Mouse (Mus musculus): ENCODE results near the gene F5.
A peak's percentile ranks its signal among the peaks of the same experiment; 100 is the strongest.
"Not testable (repeated sequence)": the region's sequence is repeated elsewhere in the genome, so short reads cannot be mapped to it uniquely, and the experiment has no call there.

Gene F5

DNA sequence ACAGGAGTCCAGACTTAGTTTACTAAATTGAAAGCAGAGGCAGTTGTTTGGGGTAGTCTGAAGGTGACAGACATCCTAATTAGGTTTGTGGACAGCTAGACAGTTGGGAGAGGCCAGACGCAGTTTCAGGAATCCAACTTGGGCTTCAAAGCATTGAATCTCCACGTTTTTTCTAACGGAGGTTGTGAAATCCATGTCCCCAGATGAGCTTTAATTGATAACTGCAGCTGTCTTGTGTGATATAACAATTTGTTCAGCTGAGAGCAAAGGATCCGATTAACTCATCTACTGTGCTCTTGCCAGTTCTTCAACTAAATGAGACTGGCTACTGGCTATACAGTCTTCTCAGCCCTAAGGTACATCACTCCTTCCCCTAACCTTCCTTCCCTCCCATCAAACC, 6.9 kb downstream of the F5 start:
- no peak for DNase-seq (ENCODE audit: low spot score in 2 of 2)

DNA sequence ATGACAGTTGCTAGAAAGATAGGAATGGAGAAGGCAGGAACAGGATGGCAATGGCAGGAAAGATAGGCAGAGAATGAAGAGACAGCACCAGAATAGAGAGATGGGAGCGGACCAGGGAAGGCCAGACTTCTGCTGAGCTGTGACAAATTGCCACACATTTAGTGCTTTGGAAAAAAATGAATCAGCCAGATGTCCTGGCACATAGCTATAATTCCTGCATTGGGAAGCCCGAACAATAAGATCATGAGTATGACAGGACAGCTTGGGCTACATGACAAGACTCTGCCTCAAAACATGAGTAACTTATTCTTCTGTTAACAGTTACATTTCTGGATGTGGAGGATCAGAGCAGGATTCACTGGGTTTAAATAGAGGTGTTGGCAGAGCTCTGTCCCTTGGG, 8.1 kb downstream of the F5 start:
- DNase-seq (ENCODE audit: low spot score in 2 of 2): no peak

DNA sequence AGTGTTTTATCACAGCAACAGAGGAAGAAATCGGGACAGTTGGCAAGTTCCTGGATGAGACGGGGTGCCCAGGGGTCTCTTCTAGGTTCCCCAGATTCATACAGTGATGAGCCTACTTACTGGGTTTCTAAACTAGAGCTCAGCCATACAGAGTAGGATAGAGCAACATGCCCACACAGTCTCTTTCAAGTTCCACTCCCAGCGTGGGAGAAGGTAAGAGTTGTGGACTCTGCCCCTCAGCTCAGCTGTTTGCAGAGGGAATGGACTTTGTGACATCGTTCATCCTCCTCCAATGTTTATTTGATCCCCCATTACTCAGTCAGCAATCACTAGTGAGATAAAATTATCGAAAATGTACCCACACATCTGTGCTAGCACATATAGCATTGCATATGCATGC, 11.1 kb downstream of the F5 start:
- DNase-seq (ENCODE audit: low spot score in 2 of 2): no peak

DNA sequence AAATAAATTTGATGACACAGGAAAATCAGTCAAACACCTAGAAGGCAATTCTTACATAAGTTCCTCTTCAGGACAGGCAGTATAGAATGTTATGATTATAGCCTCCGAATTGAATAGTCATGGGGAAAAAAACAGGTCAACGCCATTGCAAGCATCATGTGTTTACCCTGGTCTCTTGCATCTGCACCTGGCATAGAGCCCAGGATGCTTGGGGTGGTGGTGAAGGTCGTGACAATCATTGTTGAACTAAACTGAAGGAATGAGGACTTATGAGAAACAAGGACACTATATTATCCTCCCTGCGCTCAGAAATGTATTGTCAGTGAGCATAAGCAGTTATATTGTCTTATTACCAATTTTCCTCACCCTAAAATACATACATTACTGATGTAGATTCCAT, 17.2 kb downstream of the F5 start:
- DNase-seq (ENCODE audit: low spot score in 2 of 2): no peak

DNA sequence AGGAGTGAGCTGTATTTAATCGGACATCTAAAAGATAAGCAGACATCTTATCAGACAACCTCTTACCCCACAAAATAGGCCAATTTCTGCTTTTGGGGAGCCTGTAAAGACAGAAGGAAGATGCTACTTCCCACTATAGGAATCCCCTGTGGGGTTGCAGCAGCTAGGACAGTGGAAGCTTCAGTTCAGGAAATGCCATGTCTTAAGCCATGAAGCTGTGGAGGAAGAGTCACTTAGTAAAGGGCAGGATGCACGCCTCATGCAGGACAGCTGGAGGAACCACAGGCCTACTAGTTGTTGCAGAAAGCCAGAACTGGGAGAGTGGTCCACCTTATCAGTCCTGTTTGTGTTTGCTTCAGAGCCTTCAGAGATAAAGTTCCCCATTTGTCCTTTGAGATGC, 18.8 kb downstream of the F5 start:
- DNase-seq (ENCODE audit: low spot score in 2 of 2): no peak

DNA sequence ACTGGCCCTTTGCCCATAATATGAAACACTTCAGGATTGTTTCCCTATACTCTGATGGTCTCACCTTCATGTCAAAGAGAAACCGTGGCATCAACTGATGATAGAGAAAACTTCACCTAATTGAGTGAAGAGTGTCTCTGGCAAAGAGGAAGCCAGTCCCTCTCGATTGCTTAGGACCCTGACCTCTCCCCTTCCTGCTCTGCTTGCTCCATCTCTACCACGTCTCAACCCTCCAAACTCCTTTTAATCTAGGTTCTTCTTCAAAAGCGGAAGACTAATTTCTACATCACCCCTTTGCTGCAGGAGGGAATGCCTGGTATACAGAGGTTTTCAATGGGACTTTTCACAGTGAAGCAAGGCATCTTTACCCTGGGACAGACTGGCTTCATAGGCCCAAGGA, 21.5 kb downstream of the F5 start:
- no peak for DNase-seq (ENCODE audit: low spot score in 2 of 2)

DNA sequence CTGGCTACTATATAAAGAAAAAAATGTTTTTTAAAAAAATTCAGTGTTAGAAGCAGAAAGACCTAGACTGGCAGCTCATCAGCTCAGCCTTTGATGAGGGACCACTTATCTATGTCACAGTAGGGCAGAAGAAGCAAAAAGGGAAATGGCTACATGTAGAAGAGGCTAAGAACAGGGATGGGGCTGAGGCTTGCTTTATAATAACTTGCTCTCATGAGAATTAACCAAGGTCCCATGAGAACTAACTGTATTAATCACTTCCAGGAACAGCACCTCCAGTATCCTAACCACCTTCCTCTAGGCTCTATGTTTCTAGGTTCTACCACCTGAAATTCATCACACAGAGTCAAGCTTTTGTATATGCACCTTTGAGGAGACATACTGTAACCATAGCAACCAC, 25.2 kb downstream of the F5 start:
- DNase-seq (ENCODE audit: low spot score in 2 of 2): peak in 1 of 2 experiments; percentile 28

DNA sequence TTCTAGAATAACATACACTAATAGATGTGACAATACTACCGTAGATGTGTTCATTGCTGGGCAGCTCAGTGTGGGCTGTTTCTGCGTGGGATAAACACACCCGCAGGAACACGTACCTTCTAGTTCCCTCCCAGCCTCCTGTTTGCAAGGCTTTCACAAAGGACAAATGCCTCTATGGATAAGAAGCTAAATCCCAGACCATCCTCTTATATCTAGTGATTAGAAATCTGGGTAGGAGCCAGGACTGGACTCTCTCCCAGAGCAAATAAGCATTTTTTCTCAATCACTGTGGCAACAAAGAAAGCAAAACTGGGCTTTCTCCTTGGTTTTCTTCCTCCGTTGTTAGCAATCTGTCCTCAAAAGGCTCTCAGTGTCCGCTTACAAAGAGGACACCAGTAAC, 26.8 kb downstream of the F5 start:
- DNase-seq (ENCODE audit: low spot score in 2 of 2): no peak

DNA sequence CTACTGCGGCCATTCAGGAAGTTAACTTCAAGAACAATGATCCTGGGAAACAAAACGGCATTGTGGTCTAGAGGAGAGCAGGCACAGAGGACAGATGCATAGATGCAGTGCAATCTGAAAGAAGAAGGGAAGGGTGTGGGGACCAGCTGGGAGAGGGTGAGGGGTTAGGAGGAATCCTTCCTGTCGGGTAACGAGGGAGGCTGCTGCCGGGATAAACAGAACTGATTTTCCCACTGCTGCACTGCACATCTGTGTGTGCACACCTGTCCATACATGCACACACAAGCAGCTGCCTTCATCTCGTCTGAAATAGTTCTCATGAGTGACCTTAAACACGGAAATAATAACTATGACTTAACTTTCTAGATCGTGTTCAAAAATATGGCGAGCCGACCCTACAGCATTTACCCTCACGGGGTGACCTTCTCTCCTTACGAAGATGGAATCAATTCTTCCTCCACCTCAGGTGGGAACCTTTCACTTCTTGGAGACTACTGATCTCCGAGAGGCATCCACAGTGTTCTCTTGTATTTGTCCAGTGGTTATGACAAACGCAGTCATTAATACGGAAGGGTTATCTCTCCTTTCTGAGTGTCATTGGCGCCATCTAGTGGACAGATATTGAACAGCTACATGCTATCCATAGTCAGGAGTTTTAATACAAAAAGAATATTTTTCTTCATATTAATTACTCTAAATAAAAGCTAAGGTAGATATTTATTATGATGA, 32.7 kb downstream of the F5 start:
- peak; percentile 61 to 71 for DNase-seq (ENCODE audit: low spot score in 2 of 2)

DNA sequence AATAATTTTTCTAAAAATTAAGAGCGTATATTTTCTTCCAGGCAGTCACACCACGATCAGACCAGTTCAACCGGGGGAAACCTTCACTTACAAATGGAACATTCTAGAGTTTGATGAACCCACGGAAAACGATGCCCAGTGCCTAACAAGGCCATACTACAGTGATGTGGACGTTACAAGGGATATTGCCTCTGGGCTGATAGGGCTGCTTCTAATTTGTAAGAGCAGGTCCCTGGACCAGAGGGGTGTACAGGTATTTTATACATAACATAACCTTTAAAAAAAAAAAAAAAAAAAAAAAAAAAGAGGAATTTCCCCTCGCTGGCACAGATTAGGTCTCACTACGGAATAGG, 33.2 kb downstream of the F5 start:
- no peak for DNase-seq (ENCODE audit: low spot score in 2 of 2)

DNA sequence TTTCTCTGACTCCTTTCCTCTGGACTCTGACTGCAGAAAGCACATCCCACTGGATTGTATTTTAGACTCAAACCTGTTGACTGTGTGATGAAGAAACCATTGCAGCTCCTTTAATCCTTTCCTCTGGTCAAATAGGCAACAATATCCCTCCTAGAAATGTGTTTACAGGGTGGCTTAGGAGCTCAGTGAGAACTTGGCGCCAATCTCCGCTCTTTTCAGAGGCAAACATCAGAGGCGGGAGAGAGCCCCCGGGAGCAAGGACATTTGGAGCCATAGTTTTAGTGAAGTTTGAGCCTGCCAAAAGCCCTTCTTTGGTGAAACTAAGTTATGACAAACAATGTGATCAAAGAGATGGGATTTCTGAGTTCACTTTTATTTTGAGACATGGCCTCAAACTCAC, 33.7 kb downstream of the F5 start:
- no peak for DNase-seq (ENCODE audit: low spot score in 2 of 2)

DNA sequence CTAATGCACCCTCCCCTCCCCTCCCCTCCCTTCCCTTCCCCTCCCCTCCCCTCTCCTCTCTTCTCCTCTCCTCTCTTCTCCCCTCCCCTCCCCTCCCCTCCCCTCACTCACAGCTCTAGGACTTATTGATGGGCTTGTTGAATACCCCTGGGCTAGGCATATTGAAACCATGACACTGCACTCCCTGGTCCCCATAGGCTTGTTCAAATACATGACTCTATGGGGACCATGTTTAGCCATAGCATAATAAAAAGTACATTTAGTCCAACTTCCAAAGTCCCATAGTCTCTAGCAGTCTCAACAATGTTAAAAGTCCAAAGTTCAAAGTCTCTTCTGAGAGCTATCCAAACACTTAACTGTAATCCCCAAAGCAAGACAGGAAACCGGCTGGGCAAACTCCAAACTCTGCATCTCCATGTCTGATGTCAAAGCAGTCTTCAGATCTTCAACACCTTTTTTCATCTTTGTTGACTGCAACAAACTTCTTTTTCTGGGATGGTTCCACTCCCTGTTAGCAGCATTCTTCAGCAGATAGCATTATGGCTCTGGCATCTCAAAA, 35.4 kb downstream of the F5 start:
- DNase-seq (ENCODE audit: low spot score in 2 of 2): no peak

DNA sequence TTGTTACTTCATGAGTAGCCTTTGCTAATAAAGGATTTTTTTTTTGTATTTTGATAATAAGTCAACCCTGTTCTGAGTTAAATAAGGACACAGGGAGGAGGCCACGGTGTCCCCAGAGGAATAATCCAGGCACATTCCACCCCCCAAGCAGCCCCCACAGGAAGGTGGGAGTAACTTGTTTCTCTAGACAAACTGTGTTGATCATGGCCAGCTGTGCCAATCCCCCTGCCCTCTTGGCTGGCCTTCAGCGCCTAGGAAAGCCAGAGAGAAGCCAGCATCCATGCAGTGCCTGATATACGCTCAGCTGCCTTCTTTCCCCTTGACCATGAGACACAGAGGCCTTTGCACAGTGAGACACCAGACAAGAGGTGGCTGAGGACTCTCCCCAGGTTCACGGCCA, 47.9 kb downstream of the F5 start:
- no peak for DNase-seq (ENCODE audit: low spot score in 2 of 2)

DNA sequence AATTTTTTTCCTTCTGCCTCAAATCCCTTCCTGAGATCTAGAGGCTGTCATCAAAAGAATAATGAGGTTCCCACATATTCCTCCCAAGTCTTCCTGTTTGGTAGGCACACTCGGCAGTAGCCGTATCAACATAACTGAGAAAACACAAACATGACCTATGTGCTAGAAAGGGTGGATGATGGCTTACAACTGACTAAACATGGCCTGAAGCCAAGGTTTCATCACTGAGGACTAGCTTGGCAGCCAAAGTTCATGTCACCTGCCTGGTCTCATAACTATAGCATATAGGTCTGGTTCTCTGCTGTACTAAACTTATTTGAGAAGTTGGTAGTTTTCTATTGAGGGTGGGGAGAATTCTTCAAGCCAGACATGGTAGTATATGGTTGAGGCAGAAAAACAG, 56.8 kb downstream of the F5 start:
- no peak for DNase-seq (ENCODE audit: low spot score in 2 of 2)

DNA sequence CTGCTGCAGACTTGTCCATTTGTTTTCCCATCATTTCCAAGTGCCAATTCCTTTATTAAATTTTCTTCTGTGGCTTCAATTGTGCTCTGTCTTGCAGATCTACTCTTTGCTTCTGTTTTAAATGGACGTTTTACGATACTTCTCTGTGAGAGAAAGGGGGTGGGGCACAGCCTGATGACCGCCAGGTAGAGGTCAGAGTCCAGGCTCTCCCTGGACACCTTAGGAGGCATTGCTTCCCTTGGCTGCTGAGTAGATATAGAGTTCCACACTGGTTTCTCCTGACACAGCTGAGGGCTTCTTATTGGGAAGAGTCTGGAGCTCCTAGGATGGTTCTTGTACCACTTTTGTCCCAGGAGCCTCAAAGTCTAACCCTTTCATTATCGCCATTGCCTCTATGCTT, 59.3 kb downstream of the F5 start:
- DNase-seq (ENCODE audit: low spot score in 2 of 2): no peak

DNA sequence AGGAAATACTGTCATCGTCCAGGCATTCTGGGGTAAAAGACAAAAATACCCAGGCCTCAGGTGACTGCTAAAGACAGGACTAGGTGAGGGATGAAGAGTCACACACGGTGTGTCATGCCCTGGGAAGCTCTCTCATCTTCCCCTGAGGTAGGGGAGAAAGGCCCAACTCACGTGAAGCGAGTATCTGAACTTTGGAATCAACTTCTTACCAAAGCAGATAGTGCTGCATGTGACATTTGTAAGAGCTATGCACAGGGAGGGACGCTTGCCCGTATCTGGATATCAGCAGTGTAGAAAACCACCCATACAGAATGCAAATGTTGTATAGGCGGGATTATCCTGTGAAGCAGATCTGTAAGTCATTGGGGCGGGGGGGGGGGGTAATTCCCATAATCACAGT, 61.0 kb downstream of the F5 start:
- no peak for DNase-seq (ENCODE audit: low spot score in 2 of 2)

DNA sequence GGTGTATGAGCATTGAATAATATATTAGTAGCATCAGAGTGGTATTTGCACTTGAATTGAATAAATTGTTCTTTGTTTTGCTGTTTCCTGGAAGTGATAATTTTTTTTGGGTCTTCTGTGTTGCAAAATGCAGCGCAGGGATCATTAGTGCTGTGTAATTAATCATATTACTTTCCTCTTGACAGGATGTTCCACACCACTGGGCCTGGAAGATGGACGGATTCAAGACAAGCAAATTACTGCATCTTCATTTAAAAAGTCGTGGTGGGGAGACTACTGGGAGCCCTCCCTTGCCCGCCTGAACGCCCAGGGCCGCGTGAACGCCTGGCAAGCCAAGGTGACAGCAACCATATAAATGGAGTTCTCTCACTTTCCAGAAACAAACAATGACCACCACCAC, 62.6 kb downstream of the F5 start:
- no peak for DNase-seq (ENCODE audit: low spot score in 2 of 2)

DNA sequence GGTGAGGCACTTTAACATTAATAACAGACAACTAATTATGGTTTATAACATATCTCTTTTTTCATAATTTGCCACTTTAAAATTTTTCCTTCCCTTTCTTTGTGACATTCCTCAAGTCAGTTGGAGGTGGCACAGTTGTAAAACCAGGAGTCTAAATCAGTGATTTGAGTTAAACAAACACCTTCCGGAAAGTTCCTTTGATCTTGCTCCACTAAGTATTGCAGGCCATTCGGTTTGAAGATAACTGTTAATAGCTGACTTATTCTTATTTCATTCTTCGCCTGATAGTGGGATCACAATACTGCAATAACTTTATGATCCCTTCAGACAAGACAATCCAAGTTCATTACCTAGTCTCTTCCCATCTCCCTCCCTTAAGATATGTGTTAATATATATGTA, 63.5 kb downstream of the F5 start:
- no peak for DNase-seq (ENCODE audit: low spot score in 2 of 2)

DNA sequence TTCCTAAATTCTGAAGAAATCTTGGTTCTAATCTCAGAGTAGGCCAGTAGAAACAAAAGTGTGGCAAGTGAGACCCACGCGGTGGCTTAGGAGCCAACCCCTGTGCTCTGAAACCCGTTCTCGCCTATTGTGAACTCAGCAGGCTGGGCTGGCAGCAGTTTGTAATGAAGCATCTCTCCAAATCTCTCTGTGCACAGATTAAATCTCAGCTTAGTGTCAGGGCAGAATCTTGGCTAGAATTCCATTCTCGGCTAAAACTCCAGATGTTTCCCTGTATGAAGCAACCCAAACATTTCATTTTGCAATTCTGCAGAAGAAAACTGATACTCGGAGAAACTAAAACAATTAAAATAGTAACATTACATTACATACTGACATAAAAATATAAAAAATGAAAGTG, 63.9 kb downstream of the F5 start:
- DNase-seq (ENCODE audit: low spot score in 2 of 2): no peak

DNA sequence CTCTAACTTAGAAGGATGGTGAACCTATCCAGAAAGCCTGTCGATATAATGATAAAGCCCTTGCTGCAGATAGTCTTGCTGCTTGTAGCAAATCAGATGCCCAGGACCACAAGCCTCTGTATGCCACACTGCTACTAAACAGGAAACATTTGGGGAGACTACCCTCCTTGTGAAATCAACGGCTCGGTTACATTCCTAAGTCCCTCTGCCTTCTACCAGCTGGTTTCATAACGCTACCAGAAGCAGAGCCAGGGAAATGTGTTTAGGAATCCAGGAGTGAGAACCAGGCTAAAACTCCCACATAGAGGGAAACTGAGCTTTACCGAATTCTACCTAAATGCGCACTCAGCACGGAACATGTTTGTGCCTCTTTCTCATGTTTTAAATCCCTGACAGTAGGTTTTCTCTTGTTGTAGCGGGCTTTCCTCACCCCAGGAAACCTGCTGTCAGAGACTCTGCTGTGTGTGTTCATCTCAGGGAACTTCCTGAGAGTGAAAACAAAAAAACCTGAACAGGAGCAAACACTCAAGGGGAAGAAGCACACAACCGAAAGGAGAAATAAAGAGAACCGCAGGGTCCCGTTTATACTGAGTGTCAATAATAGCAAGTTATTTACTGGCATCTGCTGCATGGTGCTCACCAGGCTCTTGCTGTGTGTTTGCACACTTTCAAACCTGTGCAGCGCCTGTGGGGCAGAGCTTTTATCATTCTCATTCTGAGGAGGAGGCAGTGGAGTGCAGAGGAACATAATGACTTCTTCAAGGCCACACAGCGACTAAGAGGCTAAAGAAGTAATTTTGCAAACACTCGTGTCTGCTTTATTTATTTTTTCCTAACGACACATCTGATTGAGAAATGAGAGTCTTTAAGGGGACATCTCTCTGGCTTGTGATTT, 66.4 kb downstream of the F5 start:
- no peak for DNase-seq (ENCODE audit: low spot score in 2 of 2)

DNA sequence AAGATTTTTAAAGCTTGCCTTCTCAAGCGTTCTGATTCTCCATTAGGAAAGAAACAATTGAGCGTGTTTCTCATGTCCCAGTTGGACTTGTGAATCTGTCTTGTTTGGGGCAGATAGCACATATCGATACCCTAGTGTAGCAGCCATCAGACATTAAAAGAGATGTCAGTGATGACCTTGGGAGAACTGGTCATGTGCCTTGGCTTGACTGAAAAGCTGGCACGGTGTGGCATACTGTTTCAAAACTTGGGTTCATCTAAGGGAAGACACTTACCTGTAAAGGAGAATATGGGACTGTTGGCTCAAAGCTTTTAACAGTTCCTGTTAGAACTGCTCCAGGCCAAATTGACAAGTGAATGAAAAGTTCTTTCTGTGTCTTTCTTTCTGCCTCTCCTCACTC, 68.6 kb downstream of the F5 start:
- no peak for DNase-seq (ENCODE audit: low spot score in 2 of 2)

DNA sequence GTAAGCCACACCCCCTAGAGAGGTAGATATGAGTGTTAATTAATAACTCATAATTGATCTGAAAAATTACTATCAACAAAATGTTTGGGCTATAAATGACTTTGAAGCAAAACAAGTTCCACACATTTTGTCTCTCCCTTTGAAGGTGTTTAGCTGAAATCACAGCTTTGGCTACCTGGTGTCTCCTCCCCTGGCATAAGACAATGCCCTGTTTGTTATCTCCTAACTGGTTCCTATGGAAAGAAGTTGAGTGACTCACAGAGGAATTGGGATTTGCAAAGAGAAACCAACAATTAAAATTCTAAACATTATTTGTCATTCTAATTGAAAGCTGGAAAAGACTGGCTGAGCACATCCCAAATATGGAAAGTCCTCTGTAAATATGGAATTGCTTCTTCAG, 71.5 kb downstream of the F5 start:
- no peak for DNase-seq (ENCODE audit: low spot score in 2 of 2)

DNA sequence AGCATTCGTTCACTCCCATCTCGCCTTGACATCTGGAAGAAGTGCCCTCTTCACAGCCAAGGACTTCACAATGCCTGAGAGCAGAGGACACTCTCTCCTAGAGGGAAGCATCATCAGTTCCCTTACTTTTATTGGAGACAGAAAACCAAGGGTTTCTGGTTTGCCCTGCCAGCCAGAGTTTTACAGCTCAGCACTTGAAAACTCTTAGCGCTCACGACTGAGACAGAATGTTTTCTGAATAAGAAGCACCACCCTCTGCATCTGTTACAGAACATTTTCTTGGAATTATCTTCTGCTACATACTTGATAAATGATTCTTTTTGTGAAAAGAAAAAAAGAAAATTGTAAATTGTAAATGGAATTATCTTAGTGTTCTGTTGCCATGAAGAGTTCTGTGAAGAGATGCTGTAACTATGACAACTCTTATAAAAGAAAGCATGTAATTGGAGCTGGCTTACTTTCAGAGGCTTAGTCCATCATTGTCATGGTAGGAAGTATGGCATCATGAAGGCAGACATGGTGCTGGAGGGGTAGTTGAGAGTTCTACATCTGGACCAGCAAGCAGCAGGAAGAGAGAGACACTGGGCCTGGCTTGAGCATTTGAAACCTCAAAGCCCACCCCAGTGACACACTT, 80.4 kb downstream of the F5 start:
- DNase-seq (ENCODE audit: low spot score in 2 of 2): not testable (repeated sequence)
